Mouse (Mus musculus): ENCODE data around the gene Hoxa6. TPM values are rescaled to one million over a fixed set of nuclear protein-coding genes. Genes with fewer than 3 reads are reported as not detected.

Gene Hoxa6
- polyA plus RNA-seq, 1 experiment: not detected

DNA sequence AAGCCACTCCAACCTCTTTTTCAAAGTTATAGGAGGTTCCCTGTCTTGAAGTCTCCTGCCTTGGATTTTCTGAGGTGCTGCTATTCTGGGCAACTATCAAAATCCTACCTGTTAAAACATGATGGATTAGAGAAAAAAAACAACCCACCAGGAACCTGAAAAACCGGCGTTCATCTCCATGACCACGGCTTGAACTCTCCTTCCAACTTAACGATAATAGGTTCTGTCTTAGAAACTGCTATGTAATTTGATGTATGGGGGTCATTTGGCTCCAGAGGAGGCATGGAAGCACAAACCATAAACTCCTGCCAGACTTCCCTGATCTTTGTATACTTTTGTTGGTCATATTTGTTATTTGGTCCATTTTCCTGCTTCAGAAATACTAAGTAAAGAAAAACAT is 34.9 kb downstream of the Hoxa6 start:
- no peaks in the 10 kb centered on the region for H3K4me1 ChIP-seq (ENCODE audit: control insufficient read depth, insufficient read depth, insufficient read length)
- WGBS: 86% methylated on average over 4 of the region's 4 CpGs
- TF ChIP-seq CTCF (IDR thresholded peaks at IDR 0.05; ENCODE audit: extremely low read depth, insufficient read depth, insufficient read length, insufficient replicate concordance): no peak
- H3K27ac ChIP-seq (ENCODE audit: insufficient read depth, low read length): no peak overlapping the region
- DNase-seq (ENCODE audit: low read depth in 1 of 2, low spot score in 2 of 2): no peak
- no peak overlapping the region for H3K4me3 ChIP-seq (ENCODE audit: extremely low read depth, insufficient read depth, insufficient read length)
- H3K27me3 ChIP-seq (ENCODE audit: control insufficient read depth, insufficient read depth, low read length): peaks cover 2% of the 10 kb centered on the region; the same call in 1 of the 2 replicates
- H3K36me3 ChIP-seq (ENCODE audit: control insufficient read depth, insufficient read depth, low read length): no peaks in the 10 kb centered on the region

DNA sequence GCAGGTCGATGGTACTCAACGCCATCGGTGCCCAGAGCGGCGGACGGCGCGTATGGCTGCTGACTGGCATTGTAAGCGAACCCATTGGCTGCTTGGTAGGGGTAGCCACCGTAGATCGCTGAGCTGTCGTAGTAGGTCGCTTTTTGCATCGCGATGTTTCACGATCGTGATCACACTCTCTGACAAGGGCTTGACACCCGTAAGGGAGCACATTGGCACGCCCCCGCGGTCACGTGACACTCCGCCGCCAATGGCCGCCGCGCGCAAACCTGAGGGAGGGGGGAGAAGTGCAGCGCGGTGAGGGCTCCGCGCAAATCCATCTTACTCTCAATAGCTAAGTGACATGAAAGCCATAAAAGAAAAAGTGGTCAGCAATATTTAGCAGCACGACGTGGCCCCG is 36.0 kb downstream of the Hoxa6 start:
- H3K4me3 ChIP-seq (ENCODE audit: extremely low read depth, insufficient read depth, insufficient read length): no peak overlapping the region
- no peak for DNase-seq (ENCODE audit: low read depth in 1 of 2, low spot score in 2 of 2)
- no peaks in the 10 kb centered on the region for H3K4me1 ChIP-seq (ENCODE audit: control insufficient read depth, insufficient read depth, insufficient read length)
- peaks cover 2% of the 10 kb centered on the region; the same call in 1 of the 2 replicates for H3K27me3 ChIP-seq (ENCODE audit: control insufficient read depth, insufficient read depth, low read length)
- H3K27ac ChIP-seq (ENCODE audit: insufficient read depth, low read length): peak overlapping the region; percentile 41
- no peak for TF ChIP-seq CTCF (IDR thresholded peaks at IDR 0.05; ENCODE audit: extremely low read depth, insufficient read depth, insufficient read length, insufficient replicate concordance)
- no peak for TF ChIP-seq POLR2A (IDR thresholded peaks at IDR 0.05; ENCODE audit: low read depth, low read length)
- H3K36me3 ChIP-seq (ENCODE audit: control insufficient read depth, insufficient read depth, low read length): no peaks in the 10 kb centered on the region
- 82% methylated on average over 35 of the region's 35 CpGs for WGBS

DNA sequence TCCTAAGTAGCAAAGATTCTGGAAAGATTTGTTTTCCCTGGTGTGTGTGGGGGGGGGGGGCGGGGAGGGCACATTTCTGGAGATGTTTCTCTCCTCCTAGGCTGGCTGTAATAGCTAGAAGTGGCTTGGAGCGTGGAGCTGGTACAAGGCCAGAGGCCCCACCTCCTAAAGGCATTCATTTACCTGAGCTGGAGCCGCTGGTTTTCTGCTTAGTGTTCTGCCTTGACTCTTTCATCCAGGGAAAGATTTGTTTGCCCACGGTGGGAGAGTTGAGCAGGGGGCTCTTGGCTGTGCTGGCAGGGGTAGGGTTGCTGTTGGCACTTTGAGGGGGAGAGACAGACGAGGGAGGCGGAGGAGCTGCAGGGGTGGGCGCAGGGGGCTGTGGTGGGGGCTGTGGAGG is 36.6 kb downstream of the Hoxa6 start:
- no peaks in the 10 kb centered on the region for H3K36me3 ChIP-seq (ENCODE audit: control insufficient read depth, insufficient read depth, low read length)
- peaks cover 2% of the 10 kb centered on the region; the same call in 1 of the 2 replicates for H3K27me3 ChIP-seq (ENCODE audit: control insufficient read depth, insufficient read depth, low read length)
- no peak overlapping the region for H3K4me3 ChIP-seq (ENCODE audit: extremely low read depth, insufficient read depth, insufficient read length)
- no peaks in the 10 kb centered on the region for H3K4me1 ChIP-seq (ENCODE audit: control insufficient read depth, insufficient read depth, insufficient read length)
- no peak overlapping the region for H3K27ac ChIP-seq (ENCODE audit: insufficient read depth, low read length)
- WGBS: 89% methylated on average over 7 of the region's 7 CpGs
- TF ChIP-seq POLR2A (IDR thresholded peaks at IDR 0.05; ENCODE audit: low read depth, low read length): no peak
- no peak for TF ChIP-seq CTCF (IDR thresholded peaks at IDR 0.05; ENCODE audit: extremely low read depth, insufficient read depth, insufficient read length, insufficient replicate concordance)
- DNase-seq (ENCODE audit: low read depth in 1 of 2, low spot score in 2 of 2): no peak

DNA sequence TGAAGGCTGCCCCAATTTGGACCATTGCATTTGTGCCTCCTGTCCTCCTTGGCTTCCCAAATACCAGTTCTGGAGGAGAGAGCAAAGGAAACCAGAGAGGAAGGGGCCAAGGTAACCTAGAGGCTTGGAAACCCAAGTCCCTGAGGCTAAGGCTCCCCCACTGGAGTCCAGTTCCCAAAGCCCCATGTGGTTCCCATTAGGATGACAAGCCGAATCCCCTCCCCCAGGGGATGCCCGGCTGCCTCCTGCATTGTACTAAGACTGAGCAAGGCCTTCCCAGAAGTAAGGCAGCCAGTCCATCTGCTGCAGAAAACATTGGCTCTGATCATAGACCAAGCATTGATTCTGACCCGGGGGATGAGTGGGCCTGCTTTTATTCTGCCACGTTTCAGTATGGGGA is 37.2 kb downstream of the Hoxa6 start:
- Histone ChIP-seq H3K27ac (ENCODE audit: insufficient read depth, low read length) (no peak overlapping the region), H3K27me3 (ENCODE audit: control insufficient read depth, insufficient read depth, low read length) (peaks cover 4% of the 10 kb centered on the region; the same call in 1 of the 2 replicates)

DNA sequence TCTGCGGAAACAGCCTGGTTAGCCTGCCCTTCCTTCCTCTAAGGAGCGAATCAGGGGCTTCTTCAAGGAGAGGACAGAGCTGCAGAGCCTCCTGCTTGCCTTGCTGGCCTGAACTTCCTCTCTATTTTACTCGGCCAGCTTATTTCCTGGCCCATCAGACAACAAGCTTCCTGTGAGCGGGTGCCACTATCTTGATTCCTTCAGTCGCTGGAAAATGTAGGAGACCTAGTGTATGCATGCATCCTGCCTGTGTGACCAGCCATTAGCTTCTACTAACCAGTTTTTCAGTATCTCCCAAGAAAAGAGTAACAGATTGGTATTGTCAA is 37.7 kb downstream of the Hoxa6 start:
- 65% methylated on average over 5 of the region's 5 CpGs for WGBS
- no peak for DNase-seq (ENCODE audit: low read depth in 1 of 2, low spot score in 2 of 2)
- Histone ChIP-seq H3K36me3 (ENCODE audit: control insufficient read depth, insufficient read depth, low read length) (no peaks in the 10 kb centered on the region), H3K4me1 (ENCODE audit: control insufficient read depth, insufficient read depth, insufficient read length) (no peaks in the 10 kb centered on the region), H3K4me3 (ENCODE audit: extremely low read depth, insufficient read depth, insufficient read length) (no peak overlapping the region), H3K27ac (ENCODE audit: insufficient read depth, low read length) (no peak overlapping the region; the same call in 1 of the 2 replicates), H3K27me3 (ENCODE audit: control insufficient read depth, insufficient read depth, low read length) (peaks cover 4% of the 10 kb centered on the region; the same call in 1 of the 2 replicates)
- TF ChIP-seq POLR2A (IDR thresholded peaks at IDR 0.05; ENCODE audit: low read depth, low read length): no peak

More for the DNA sequence above, 37.2 kb downstream of the Hoxa6 start:
- Histone ChIP-seq H3K4me3 (ENCODE audit: extremely low read depth, insufficient read depth, insufficient read length) (no peak overlapping the region), H3K36me3 (ENCODE audit: control insufficient read depth, insufficient read depth, low read length) (no peaks in the 10 kb centered on the region), H3K4me1 (ENCODE audit: control insufficient read depth, insufficient read depth, insufficient read length) (no peaks in the 10 kb centered on the region)
- 90% methylated on average over 4 of the region's 4 CpGs for WGBS
- TF ChIP-seq POLR2A (IDR thresholded peaks at IDR 0.05; ENCODE audit: low read depth, low read length): no peak
- TF ChIP-seq CTCF (IDR thresholded peaks at IDR 0.05; ENCODE audit: extremely low read depth, insufficient read depth, insufficient read length, insufficient replicate concordance): no peak
- DNase-seq (ENCODE audit: low read depth in 1 of 2, low spot score in 2 of 2): no peak

DNA sequence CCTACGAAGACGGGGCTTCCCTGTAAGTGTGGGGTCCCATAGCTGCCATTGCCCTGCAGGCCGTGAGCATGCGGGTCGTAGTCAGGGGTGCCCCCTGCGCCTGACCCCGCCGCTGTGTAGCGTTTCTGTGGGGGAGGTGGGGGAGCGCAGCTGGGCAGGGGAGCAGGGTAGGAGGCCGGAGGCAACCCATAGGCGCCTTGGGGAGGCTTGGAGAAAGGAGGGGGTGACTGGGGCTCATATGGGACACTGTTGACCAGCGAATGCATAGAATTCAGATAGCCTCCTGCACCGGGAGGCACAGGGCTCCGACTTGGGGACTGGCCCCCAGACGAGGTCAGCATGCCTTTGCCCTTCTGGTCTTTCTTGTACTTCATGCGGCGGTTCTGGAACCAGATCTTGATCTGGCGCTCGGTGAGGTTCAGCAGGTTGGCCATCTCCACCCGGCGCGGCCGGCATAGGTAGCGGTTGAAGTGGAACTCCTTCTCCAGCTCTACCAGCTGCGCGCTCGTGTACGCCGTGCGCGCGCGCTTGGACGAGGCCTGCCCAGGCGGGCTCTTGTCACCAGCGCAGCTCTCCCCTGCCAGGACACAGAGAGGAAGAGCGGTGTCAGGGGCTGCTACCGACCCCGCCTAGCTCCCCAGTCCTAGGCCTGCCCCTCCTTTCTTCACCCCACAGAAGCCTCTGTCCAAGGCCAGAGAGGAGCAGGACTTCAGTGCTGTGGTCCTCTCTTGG is 38.2 kb downstream of the Hoxa6 start:
- H3K36me3 ChIP-seq (ENCODE audit: control insufficient read depth, insufficient read depth, low read length): no peaks in the 10 kb centered on the region
- 85% methylated on average over 40 of the region's 40 CpGs for WGBS
- H3K4me3 ChIP-seq (ENCODE audit: extremely low read depth, insufficient read depth, insufficient read length): no peak overlapping the region
- DNase-seq (ENCODE audit: low read depth in 1 of 2, low spot score in 2 of 2): no peak
- 0 out of 2 replicates have a peak, but pooled peaks cover 4% of the 10 kb centered on the region for H3K27me3 ChIP-seq (ENCODE audit: control insufficient read depth, insufficient read depth, low read length)
- TF ChIP-seq CTCF (IDR thresholded peaks at IDR 0.05; ENCODE audit: extremely low read depth, insufficient read depth, insufficient read length, insufficient replicate concordance) (no peak), POLR2A (IDR thresholded peaks at IDR 0.05; ENCODE audit: low read depth, low read length) (no peak)
- H3K27ac ChIP-seq (ENCODE audit: insufficient read depth, low read length): no peak overlapping the region; the same call in 1 of the 2 replicates
- H3K4me1 ChIP-seq (ENCODE audit: control insufficient read depth, insufficient read depth, insufficient read length): no peaks in the 10 kb centered on the region

DNA sequence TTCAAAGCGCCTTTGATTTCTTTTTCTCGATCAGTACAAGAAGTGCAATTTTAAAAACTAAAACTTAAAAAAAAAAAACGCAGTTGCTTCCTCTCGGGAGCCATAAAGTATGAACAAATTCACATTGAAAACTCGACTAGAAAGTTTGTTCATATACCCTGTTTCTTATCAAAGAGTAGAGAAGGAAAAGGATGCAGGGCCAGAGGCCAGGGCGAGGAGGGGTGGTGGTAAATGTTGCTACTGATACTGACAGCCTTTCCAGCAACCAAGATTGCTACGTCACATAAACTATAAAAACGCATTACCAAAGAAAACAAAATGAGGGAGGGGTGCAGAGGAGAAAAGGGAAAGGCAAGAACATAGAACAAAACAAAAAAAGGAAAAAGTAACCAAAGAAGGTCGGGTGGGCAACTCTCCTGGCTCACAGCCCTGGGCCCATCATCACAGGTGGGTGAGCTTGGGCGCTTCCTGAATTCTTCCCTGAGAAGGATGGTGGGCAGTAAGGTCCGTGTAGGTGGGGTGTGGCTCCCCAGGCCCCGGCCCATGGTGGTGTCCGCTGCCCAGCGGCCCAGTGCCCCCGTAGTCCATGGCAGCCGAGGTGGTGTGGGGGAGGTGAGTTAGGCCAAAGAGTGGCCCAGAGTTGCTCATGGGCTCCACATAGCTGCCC is 38.9 kb downstream of the Hoxa6 start:
- 88% methylated on average over 16 of the region's 16 CpGs for WGBS
- no peak for DNase-seq (ENCODE audit: low read depth in 1 of 2, low spot score in 2 of 2)
- no peak overlapping the region for H3K4me3 ChIP-seq (ENCODE audit: extremely low read depth, insufficient read depth, insufficient read length)
- H3K27ac ChIP-seq (ENCODE audit: insufficient read depth, low read length): no peak overlapping the region; the same call in 1 of the 2 replicates
- TF ChIP-seq POLR2A (IDR thresholded peaks at IDR 0.05; ENCODE audit: low read depth, low read length) (no peak), CTCF (IDR thresholded peaks at IDR 0.05; ENCODE audit: extremely low read depth, insufficient read depth, insufficient read length, insufficient replicate concordance) (no peak)
- H3K27me3 ChIP-seq (ENCODE audit: control insufficient read depth, insufficient read depth, low read length): 0 out of 2 replicates have a peak, but pooled peaks cover 4% of the 10 kb centered on the region
- no peaks in the 10 kb centered on the region for H3K36me3 ChIP-seq (ENCODE audit: control insufficient read depth, insufficient read depth, low read length)
- H3K4me1 ChIP-seq (ENCODE audit: control insufficient read depth, insufficient read depth, insufficient read length): no peaks in the 10 kb centered on the region

Data from spleen, adult 2 months (tissue).